Mouse (Mus musculus) CH12.LX (cell line): ENCODE data around the gene Vps26b. TPM values are rescaled to one million over a fixed set of nuclear protein-coding genes. Genes with fewer than 3 reads are reported as not detected.

ENCODE experiments used
- DNase-seq: peaks from one replicate; pipeline ENCODE4 v3.0.0-alpha.2; 2013; ENCODE audit errors: extremely low read depth
- H3K27ac ChIP-seq: 2 replicates; pipeline ENCODE4 v1.5.1; 2012; ENCODE audit warnings: low read depth, mild to moderate bottlenecking, control low read depth, moderate library complexity; ENCODE audit not compliant: insufficient read depth
- H3K27me3 ChIP-seq: replicated peaks from 2 replicates; pipeline ENCODE3; 2012; ENCODE audit warnings: inconsistent platforms
- H3K36me3 ChIP-seq, 2 experiments: replicated peaks in 1 of 2; 2 replicates each; pipeline versions ENCODE3 to v1.6.1; 2012; ENCODE audit warnings: inconsistent platforms in 1 of 2, low read length in 1 of 2, mild to moderate bottlenecking in 1 of 2, mixed read lengths in 1 of 2, moderate library complexity in 1 of 2; ENCODE audit not compliant: control insufficient read depth in 1 of 2, insufficient read depth in 1 of 2
- H3K4me1 ChIP-seq, 2 experiments: 2 replicates each; pipeline ENCODE4 v1.6.1; 2012; ENCODE audit warnings: inconsistent platforms in 1 of 2, moderate library complexity in 1 of 2; ENCODE audit not compliant: insufficient read depth in 2 of 2, control insufficient read depth in 1 of 2
- H3K4me2 ChIP-seq: 2 replicates; pipeline ENCODE4 v1.6.1; 2012; ENCODE audit warnings: low read depth, mild to moderate bottlenecking, control low read depth; ENCODE audit not compliant: poor library complexity, insufficient read depth, severe bottlenecking
- H3K4me3 ChIP-seq, 3 experiments: fragments of 150-350 bp in 1 of 3; sonication (generic) in 1 of 3; replicated peaks in 1 of 3; 2 replicates each; pipeline versions ENCODE3 to v1.5.1; 2011 to 2012; ENCODE audit warnings: low read depth in 2 of 3, low read length in 2 of 3, mild to moderate bottlenecking in 2 of 3, moderate library complexity in 2 of 3, control low read depth in 1 of 3, improper control_type of control experiment in 1 of 3, inconsistent platforms in 1 of 3, mixed read lengths in 1 of 3; ENCODE audit not compliant: poor library complexity in 1 of 3
- H3K79me2 ChIP-seq: replicated peaks from 2 replicates; pipeline ENCODE4 v1.6.1; 2012; ENCODE audit warnings: mild to moderate bottlenecking, moderate library complexity; ENCODE audit not compliant: control insufficient read depth, poor library complexity, insufficient read depth, severe bottlenecking; ENCODE audit errors: extremely low read depth
- H3K9ac ChIP-seq: 2 replicates; pipeline ENCODE4 v1.6.1; 2012; ENCODE audit warnings: low read depth, mild to moderate bottlenecking, control low read depth, moderate library complexity; ENCODE audit not compliant: insufficient read depth
- H3K9me3 ChIP-seq: replicated peaks from 2 replicates; pipeline ENCODE3; 2012; ENCODE audit warnings: low read length, inconsistent platforms, mixed read lengths
- BHLHE40 ChIP-seq: IDR thresholded peaks from 2 replicates; pipeline ENCODE4 v1.6.1; 2011; ENCODE audit warnings: mild to moderate bottlenecking, low read depth, low read length, improper control_type of control experiment
- E2F4 ChIP-seq: IDR thresholded peaks from 2 replicates; pipeline ENCODE4 v1.6.1; 2011; ENCODE audit warnings: low read depth, low read length, improper control_type of control experiment; ENCODE audit not compliant: insufficient replicate concordance
- ELF1 ChIP-seq: IDR thresholded peaks from 2 replicates; pipeline ENCODE4 v1.6.1; 2014; ENCODE audit warnings: low read depth, mild to moderate bottlenecking, inconsistent platforms, low read length, improper control_type of control experiment
- HCFC1 ChIP-seq: IDR thresholded peaks from 2 replicates; pipeline ENCODE4 v1.6.1; 2012; ENCODE audit warnings: low read depth, mild to moderate bottlenecking, inconsistent platforms, low read length, improper control_type of control experiment
- JUN ChIP-seq: IDR thresholded peaks from 2 replicates; pipeline ENCODE4 v1.6.1; 2011; ENCODE audit warnings: low read depth, mild to moderate bottlenecking, low read length, improper control_type of control experiment, moderate library complexity; ENCODE audit not compliant: insufficient read depth
- JUND ChIP-seq: conservative IDR thresholded peaks from 2 replicates; pipeline ENCODE4 v1.6.1; 2011; ENCODE audit warnings: low read depth, low read length, improper control_type of control experiment
- KAT2A ChIP-seq: IDR thresholded peaks from 2 replicates; pipeline ENCODE4 v1.6.1; 2012; ENCODE audit warnings: low read length, improper control_type of control experiment, inconsistent platforms; ENCODE audit not compliant: insufficient replicate concordance
- MAX ChIP-seq: IDR thresholded peaks from 2 replicates; pipeline ENCODE4 v1.6.1; 2011; ENCODE audit warnings: low read length, improper control_type of control experiment
- MAZ ChIP-seq: IDR thresholded peaks from 2 replicates; pipeline ENCODE4 v1.6.1; 2012; ENCODE audit warnings: low read depth, mild to moderate bottlenecking, inconsistent platforms, low read length, improper control_type of control experiment, moderate library complexity
- MXI1 ChIP-seq: IDR thresholded peaks from 2 replicates; pipeline ENCODE4 v1.6.1; 2011; ENCODE audit warnings: mild to moderate bottlenecking, low read depth, low read length, improper control_type of control experiment
- NELFE ChIP-seq: IDR thresholded peaks from 2 replicates; pipeline ENCODE4 v1.6.1; 2011; ENCODE audit warnings: low read depth, low read length, improper control_type of control experiment
- NRF1 ChIP-seq: IDR thresholded peaks from 2 replicates; pipeline ENCODE4 v1.6.1; 2014; ENCODE audit warnings: low read depth, mild to moderate bottlenecking, inconsistent platforms, low read length, improper control_type of control experiment, moderate library complexity
- POLR2A ChIP-seq: IDR thresholded peaks from 2 replicates; pipeline ENCODE4 v1.6.1; 2011; ENCODE audit warnings: low read depth, mild to moderate bottlenecking, improper control_type of control experiment, low read length
- POLR2AphosphoS2 ChIP-seq: IDR thresholded peaks from 2 replicates; pipeline ENCODE4 v1.6.1; 2011; ENCODE audit warnings: low read depth, low read length, improper control_type of control experiment
- SIN3A ChIP-seq: IDR thresholded peaks from 2 replicates; pipeline ENCODE4 v1.6.1; 2012; ENCODE audit warnings: low read length, improper control_type of control experiment, inconsistent platforms
- SMC3 ChIP-seq: IDR thresholded peaks from 2 replicates; pipeline ENCODE4 v1.6.1; 2011; ENCODE audit warnings: low read depth, low read length, improper control_type of control experiment
- TBP ChIP-seq: conservative IDR thresholded peaks from 2 replicates; pipeline ENCODE4 v1.6.1; 2011; ENCODE audit warnings: low read depth, low read length, improper control_type of control experiment
- TCF12 ChIP-seq: IDR thresholded peaks from 2 replicates; pipeline ENCODE4 v1.6.1; 2014; ENCODE audit warnings: low read depth, mild to moderate bottlenecking, inconsistent platforms, low read length, improper control_type of control experiment
- ZC3H11A ChIP-seq: IDR thresholded peaks from 2 replicates; pipeline ENCODE4 v1.6.1; 2012; ENCODE audit warnings: low read depth, mild to moderate bottlenecking, inconsistent platforms, low read length, improper control_type of control experiment
- dilution Hi-C: fragments of 300-500 bp; cut with MboI; formaldehyde crosslinking; loops from 2 replicates; pipeline ENCODE4 v1.14.3; 2020; ENCODE audit warnings: low sequenced_read_pairs; ENCODE audit not compliant: extremely low pct_unique_long_range_greater_than_20kb, extremely low pct_ligation_motif_present
- in situ Hi-C: fragments of 300-500 bp; cut with MboI; formaldehyde crosslinking; loops from 3 replicates; pipeline ENCODE4 v1.14.3; 2019; ENCODE audit warnings: low sequenced_read_pairs, low pct_ligation_motif_present, low pct_unique_long_range_greater_than_20kb, mixed read lengths
- polyA plus RNA-seq: library from polyadenylated mRNA; unstranded; fragments of >175 nt; gene quantifications from 2 replicates; pipeline ENCODE4 v1.2.1, GENCODE M21; 2012; ENCODE audit warnings: low read depth; ENCODE audit not compliant: insufficient read length
- total RNA-seq, 2 experiments: library from RNA; depleted of rRNA; stranded (reverse); fragments of 300-350 nt in 1 of 2; fragments of >200 nt in 1 of 2; gene quantifications; 2 replicates each; pipeline ENCODE4 v1.2.3; 2012 to 2014

Vps26b gene
- total and polyA plus RNA-seq, 3 experiments = 16.6 to 33.8 (median 21.0) TPM

DNA sequence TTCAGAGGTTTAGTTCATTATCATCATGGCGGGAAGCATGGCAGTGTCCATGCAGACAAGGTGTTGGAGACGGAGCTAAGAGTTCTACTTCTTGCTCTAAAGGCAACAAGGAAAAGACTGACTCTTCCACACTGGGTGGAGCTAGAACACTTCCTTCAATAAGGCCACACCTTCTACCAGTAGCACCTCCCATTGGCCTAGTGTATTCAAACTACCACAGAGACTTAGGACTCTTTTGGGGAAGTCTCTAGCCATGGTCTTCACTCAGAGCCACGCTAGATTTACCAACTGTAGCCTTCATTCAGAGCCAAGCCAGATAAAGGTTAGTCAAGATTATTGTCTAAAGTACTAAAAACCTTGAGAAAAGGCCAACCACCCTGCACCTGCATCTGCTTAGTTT lies 32.8 kb downstream of the Vps26b start:
- Histone ChIP-seq H3K4me3 (no peak overlapping the region), H3K27me3 (no peaks in the 10 kb centered on the region), H3K4me2 (peak overlapping the region; percentile 58), H3K9ac (peak overlapping the region; percentile 43)
- DNase-seq = peak; percentile 68
- TF ChIP-seq MAZ (no peak), TCF12 (peak; percentile 36; the same call in 1 of the 2 replicates), POLR2A (peak; percentile 62), JUN (no peak), ZC3H11A (no peak), POLR2AphosphoS2 (peak; percentile 36; the same call in 1 of the 2 replicates), NELFE (peak; percentile 47; the same call in 1 of the 2 replicates), SIN3A (peak; percentile 39; the same call in 1 of the 2 replicates), ELF1 (peak; percentile 56), MXI1 (no peak), TBP (peak; percentile 71)
- TF ChIP-seq, all 38 proteins: peak for 7
- H3K79me2 ChIP-seq = peaks cover 32% of the 10 kb centered on the region
- H3K4me1 ChIP-seq = peaks cover 6 to 34% of the 10 kb centered on the region in 2 experiments; a peak in 2 of 4 replicates
- peaks cover under 1 to 23% of the 10 kb centered on the region in 2 experiments for H3K36me3 ChIP-seq
- dilution Hi-C loops = no loop called here
- H3K27ac ChIP-seq = no peak overlapping the region
- in situ Hi-C loops = no loop called here
- H3K9me3 ChIP-seq = no peaks in the 10 kb centered on the region

DNA sequence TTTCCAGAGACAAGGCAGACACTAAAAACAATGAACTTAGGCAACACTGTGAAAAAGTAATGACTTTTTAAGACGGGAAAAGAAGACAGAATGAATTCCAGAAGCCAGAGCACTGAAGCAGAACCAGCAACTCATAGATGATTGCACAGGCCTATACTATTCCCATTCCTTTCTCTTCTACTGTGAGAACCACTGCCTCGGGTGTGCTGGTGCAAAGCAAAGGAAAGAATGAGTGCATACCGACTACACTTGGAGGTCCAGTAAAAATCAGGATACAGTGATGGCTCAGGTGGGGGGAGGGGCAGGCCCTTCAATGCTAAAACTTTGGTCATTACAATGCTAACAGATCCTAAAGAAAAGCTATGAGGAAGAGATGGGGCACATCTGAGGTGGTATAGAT lies 36.0 kb downstream of the Vps26b start:
- H3K27me3 ChIP-seq = no peaks in the 10 kb centered on the region
- dilution Hi-C loops (no loop called here), in situ Hi-C loops (no loop called here)
- no peak overlapping the region for H3K4me2 ChIP-seq
- TF ChIP-seq JUN = no peak
- TF ChIP-seq MAX = no peak
- no peak for TF ChIP-seq SIN3A
- no peak for TF ChIP-seq NRF1
- TF ChIP-seq BHLHE40 = no peak
- TF ChIP-seq JUND = no peak
- no peak for TF ChIP-seq SMC3
- TF ChIP-seq HCFC1 = no peak
- no peak for TF ChIP-seq E2F4
- TF ChIP-seq KAT2A = no peak
- TF ChIP-seq ZC3H11A = no peak
- no peak for TF ChIP-seq MXI1
- no peak for TF ChIP-seq ELF1
- TF ChIP-seq, all 38 proteins: peak for 0
- Histone ChIP-seq H3K27ac (no peak overlapping the region), H3K36me3 (peaks cover 22 to 45% of the 10 kb centered on the region in 2 experiments), H3K9me3 (no peaks in the 10 kb centered on the region), H3K79me2 (peaks cover 8% of the 10 kb centered on the region), H3K4me1 (peaks cover 6 to 19% of the 10 kb centered on the region in 2 experiments; a peak in 2 of 4 replicates), H3K4me3 (no peak overlapping the region), H3K9ac (no peak overlapping the region)
- no peak for DNase-seq
